Mouse (Mus musculus): Measurements from ENCODE around the gene Gprc5a.

The Gprc5a gene

GRCm38 (mm10) chr6:135078420-135078819 is 13.0 kb downstream of the Gprc5a start:
- Histone ChIP-seq H3K4me3 (replicated peaks; ENCODE audit: low read length) (peak overlapping the region; percentile 72), H3K9me3 (ENCODE audit: low read length) (no peaks in the 10 kb centered on the region), H3K4me1 (replicated peaks; ENCODE audit: low read depth, low read length) (peaks cover 47% of the 10 kb centered on the region), H3K27me3 (ENCODE audit: insufficient read depth, low read length) (0 out of 2 replicates have a peak, but pooled peaks cover 5% of the 10 kb centered on the region), H3K36me3 (ENCODE audit: insufficient read depth, low read length) (peaks cover 40% of the 10 kb centered on the region)
- TF ChIP-seq NANOG (IDR thresholded peaks at IDR 0.05; ENCODE audit: borderline replicate concordance, low read length) (no peak), CTCF (conservative IDR thresholded peaks at IDR 0.05; ENCODE audit: low read length) (peak; percentile 42), POU5F1 (IDR thresholded peaks at IDR 0.05; ENCODE audit: borderline replicate concordance, low read length) (no peak)

- TF ChIP-seq NANOG (IDR thresholded peaks at IDR 0.05; ENCODE audit: borderline replicate concordance, low read length) (no peak), POU5F1 (IDR thresholded peaks at IDR 0.05; ENCODE audit: borderline replicate concordance, low read length) (no peak), CTCF (conservative IDR thresholded peaks at IDR 0.05; ENCODE audit: low read length) (no peak)
- Histone ChIP-seq H3K4me3 (replicated peaks; ENCODE audit: low read length) (peak overlapping the region; percentile 68), H3K4me1 (replicated peaks; ENCODE audit: low read depth, low read length) (peaks cover 33% of the 10 kb centered on the region), H3K27me3 (ENCODE audit: insufficient read depth, low read length) (peaks cover under 1% of the 10 kb centered on the region; the same call in 1 of the 2 replicates), H3K9me3 (ENCODE audit: low read length) (no peaks in the 10 kb centered on the region), H3K36me3 (ENCODE audit: insufficient read depth, low read length) (peaks cover 36% of the 10 kb centered on the region)
These were observed 18.6 kb downstream of the Gprc5a start for GRCm38 (mm10) chr6:135083991-135084502.

DNA sequence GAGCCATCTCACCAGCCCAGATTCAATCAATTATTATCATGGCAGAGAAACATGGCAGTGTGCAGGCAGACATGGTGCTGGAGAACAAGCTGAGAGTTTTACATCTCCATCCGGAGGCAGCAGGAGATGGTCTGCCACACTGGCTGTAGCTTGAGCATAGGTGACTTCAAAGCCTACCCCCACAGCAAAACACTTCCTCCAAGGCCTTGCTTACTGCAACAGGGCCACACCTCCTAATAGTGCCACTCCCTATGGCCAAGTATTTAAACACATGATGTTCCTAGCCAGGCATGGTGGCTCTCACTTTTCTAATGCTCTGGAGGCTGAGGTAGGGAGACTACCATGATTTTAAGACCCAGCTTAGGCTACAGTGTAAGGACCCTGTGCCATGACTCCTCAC is 20.3 kb downstream of the Gprc5a start:
- H3K4me1 ChIP-seq (replicated peaks; ENCODE audit: low read depth, low read length) = peaks cover 25% of the 10 kb centered on the region
- TF ChIP-seq CTCF (conservative IDR thresholded peaks at IDR 0.05; ENCODE audit: low read length) (no peak), POU5F1 (IDR thresholded peaks at IDR 0.05; ENCODE audit: borderline replicate concordance, low read length) (no peak), NANOG (IDR thresholded peaks at IDR 0.05; ENCODE audit: borderline replicate concordance, low read length) (no peak)

DNA sequence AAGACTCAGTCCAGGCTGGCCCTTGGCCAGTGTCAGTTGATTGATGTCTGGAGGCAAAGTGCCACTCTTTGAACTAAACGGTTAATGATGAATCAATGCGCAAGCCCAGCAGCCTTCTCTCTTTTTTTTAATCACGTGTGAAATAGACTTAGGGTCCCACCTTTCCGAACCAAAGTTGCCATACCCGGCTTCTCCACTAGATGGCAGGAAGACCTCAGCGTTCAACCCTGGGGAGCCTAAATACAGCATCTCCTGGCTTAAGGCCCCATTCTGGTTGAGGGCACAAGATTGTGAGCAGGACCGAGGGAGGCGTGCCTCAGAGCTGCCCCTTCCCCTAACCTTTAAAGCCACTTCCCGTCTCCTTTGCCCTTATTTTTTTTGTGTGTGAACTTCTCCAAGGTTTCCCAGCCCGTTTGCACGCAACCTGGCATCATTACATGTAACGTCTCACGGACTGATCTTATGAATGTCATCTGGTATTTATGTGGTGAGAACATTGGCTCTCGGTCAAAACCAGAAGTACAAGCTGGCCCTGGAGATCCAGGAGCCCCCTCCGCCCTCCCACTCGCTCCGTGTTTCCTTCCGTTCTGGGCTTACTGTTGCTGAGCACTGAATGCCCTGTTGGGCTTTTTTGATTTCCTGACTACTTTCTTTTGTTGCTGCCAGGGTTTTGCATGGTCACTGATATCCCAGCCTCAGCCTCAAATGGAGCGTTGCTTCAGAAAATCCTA is 22.4 kb downstream of the Gprc5a start:
- TF ChIP-seq CTCF (conservative IDR thresholded peaks at IDR 0.05; ENCODE audit: low read length) (peak; percentile 89), POU5F1 (IDR thresholded peaks at IDR 0.05; ENCODE audit: borderline replicate concordance, low read length) (no peak)
- Histone ChIP-seq H3K4me1 (replicated peaks; ENCODE audit: low read depth, low read length) (peaks cover 25% of the 10 kb centered on the region), H3K36me3 (ENCODE audit: insufficient read depth, low read length) (peaks cover 4% of the 10 kb centered on the region; the same call in 1 of the 2 replicates), H3K4me3 (replicated peaks; ENCODE audit: low read length) (no peak overlapping the region), H3K27me3 (ENCODE audit: insufficient read depth, low read length) (no peaks in the 10 kb centered on the region; the same call in 1 of the 2 replicates), H3K9me3 (ENCODE audit: low read length) (no peaks in the 10 kb centered on the region)

More for the DNA sequence above, 20.3 kb downstream of the Gprc5a start:
- H3K4me3 ChIP-seq (replicated peaks; ENCODE audit: low read length) = no peak overlapping the region
- H3K27me3 ChIP-seq (ENCODE audit: insufficient read depth, low read length) = no peaks in the 10 kb centered on the region; the same call in 1 of the 2 replicates
- H3K36me3 ChIP-seq (ENCODE audit: insufficient read depth, low read length) = peaks cover 19% of the 10 kb centered on the region
- no peaks in the 10 kb centered on the region for H3K9me3 ChIP-seq (ENCODE audit: low read length)

DNA sequence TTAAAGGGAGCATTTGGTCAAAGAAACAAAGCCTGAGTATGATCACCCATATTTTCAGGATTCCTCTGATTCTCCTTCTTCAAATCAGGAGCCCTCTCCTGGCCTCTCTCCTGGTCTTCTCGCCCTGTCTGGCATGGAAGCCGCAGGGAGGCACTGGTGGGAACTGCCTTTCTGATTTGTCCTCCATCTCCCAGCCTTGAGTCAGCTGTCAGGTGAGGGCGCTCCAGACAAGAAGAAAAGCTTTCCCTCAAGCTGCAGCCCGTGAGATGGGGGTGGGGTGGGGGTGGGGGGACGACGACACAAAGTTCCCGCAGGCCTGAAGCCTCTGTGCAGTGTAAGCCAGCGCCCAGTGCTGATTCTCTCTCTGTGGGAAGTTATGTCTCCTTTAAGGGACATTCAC is 24.3 kb downstream of the Gprc5a start:
- no peak for TF ChIP-seq POU5F1 (IDR thresholded peaks at IDR 0.05; ENCODE audit: borderline replicate concordance, low read length)
- no peak for TF ChIP-seq CTCF (conservative IDR thresholded peaks at IDR 0.05; ENCODE audit: low read length)
- TF ChIP-seq NANOG (IDR thresholded peaks at IDR 0.05; ENCODE audit: borderline replicate concordance, low read length) = no peak
- H3K27me3 ChIP-seq (ENCODE audit: insufficient read depth, low read length) = no peaks in the 10 kb centered on the region; the same call in 1 of the 2 replicates
- no peak overlapping the region for H3K4me3 ChIP-seq (replicated peaks; ENCODE audit: low read length)
- H3K36me3 ChIP-seq (ENCODE audit: insufficient read depth, low read length) = no peaks in the 10 kb centered on the region
- peaks cover 16% of the 10 kb centered on the region for H3K4me1 ChIP-seq (replicated peaks; ENCODE audit: low read depth, low read length)
- H3K9me3 ChIP-seq (ENCODE audit: low read length) = no peaks in the 10 kb centered on the region

GRCm38 (mm10) chr6:135090661-135091060 is 25.2 kb downstream of the Gprc5a start:
- Histone ChIP-seq H3K9me3 (ENCODE audit: low read length) (no peaks in the 10 kb centered on the region), H3K4me3 (replicated peaks; ENCODE audit: low read length) (no peak overlapping the region), H3K4me1 (replicated peaks; ENCODE audit: low read depth, low read length) (peaks cover 15% of the 10 kb centered on the region), H3K27me3 (ENCODE audit: insufficient read depth, low read length) (no peaks in the 10 kb centered on the region; the same call in 1 of the 2 replicates), H3K36me3 (ENCODE audit: insufficient read depth, low read length) (no peaks in the 10 kb centered on the region)
- no peak for TF ChIP-seq POU5F1 (IDR thresholded peaks at IDR 0.05; ENCODE audit: borderline replicate concordance, low read length)
- no peak for TF ChIP-seq NANOG (IDR thresholded peaks at IDR 0.05; ENCODE audit: borderline replicate concordance, low read length)
- TF ChIP-seq CTCF (conservative IDR thresholded peaks at IDR 0.05; ENCODE audit: low read length) = no peak

DNA sequence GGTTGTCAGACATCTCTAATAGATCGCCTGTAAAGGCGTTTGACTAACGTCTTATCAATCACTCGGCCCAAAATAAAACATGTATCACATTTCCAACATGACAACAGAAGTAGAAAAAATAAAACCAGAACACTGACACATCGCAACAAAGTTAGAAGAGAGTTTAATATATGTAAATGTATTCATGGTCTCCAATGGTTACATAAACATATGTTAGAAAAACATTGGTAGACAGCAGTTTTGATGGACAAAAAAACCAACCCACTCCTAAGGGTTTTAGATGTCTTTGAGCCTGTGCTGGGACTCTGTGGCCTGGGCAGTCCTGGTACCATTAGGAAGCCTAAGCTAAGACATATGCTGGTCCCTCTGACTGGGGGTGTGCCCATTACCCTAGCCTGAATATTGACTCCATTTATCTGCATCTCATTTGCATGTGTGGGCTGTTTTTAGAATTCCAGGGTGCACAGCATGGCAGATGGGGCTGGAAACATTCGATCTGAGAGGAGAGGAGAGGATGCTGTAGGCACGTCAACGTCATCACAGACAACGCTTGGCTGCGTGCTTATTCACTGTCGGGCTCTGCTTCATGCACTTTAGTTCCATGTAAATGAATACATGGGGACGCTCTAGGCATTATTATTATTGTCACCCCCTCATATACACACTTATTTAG is 27.5 kb downstream of the Gprc5a start:
- H3K4me1 ChIP-seq (replicated peaks; ENCODE audit: low read depth, low read length) = 0 out of 2 replicates have a peak, but pooled peaks cover under 1% of the 10 kb centered on the region

GRCm38 (mm10) chr6:135100787-135101472 is 35.5 kb downstream of the Gprc5a start:
- peaks cover 11% of the 10 kb centered on the region for H3K27me3 ChIP-seq (ENCODE audit: insufficient read depth, low read length)
- H3K4me1 ChIP-seq (replicated peaks; ENCODE audit: low read depth, low read length) = peaks cover 20% of the 10 kb centered on the region
- TF ChIP-seq POU5F1 (IDR thresholded peaks at IDR 0.05; ENCODE audit: borderline replicate concordance, low read length) = no peak
- TF ChIP-seq CTCF (conservative IDR thresholded peaks at IDR 0.05; ENCODE audit: low read length) = no peak
- no peak for TF ChIP-seq NANOG (IDR thresholded peaks at IDR 0.05; ENCODE audit: borderline replicate concordance, low read length)
- H3K4me3 ChIP-seq (replicated peaks; ENCODE audit: low read length) = no peak overlapping the region
- no peaks in the 10 kb centered on the region for H3K9me3 ChIP-seq (ENCODE audit: low read length)
- H3K36me3 ChIP-seq (ENCODE audit: insufficient read depth, low read length) = no peaks in the 10 kb centered on the region

More for the DNA sequence above, 27.5 kb downstream of the Gprc5a start:
- no peaks in the 10 kb centered on the region for H3K36me3 ChIP-seq (ENCODE audit: insufficient read depth, low read length)
- H3K4me3 ChIP-seq (replicated peaks; ENCODE audit: low read length) = no peak overlapping the region
- H3K9me3 ChIP-seq (ENCODE audit: low read length) = no peaks in the 10 kb centered on the region
- H3K27me3 ChIP-seq (ENCODE audit: insufficient read depth, low read length) = no peaks in the 10 kb centered on the region; the same call in 1 of the 2 replicates
- TF ChIP-seq CTCF (conservative IDR thresholded peaks at IDR 0.05; ENCODE audit: low read length) (no peak), NANOG (IDR thresholded peaks at IDR 0.05; ENCODE audit: borderline replicate concordance, low read length) (no peak), POU5F1 (IDR thresholded peaks at IDR 0.05; ENCODE audit: borderline replicate concordance, low read length) (no peak)
